Mouse (Mus musculus): ENCODE measurements around the gene Pcdh15. TPM values are rescaled to one million over a fixed set of nuclear protein-coding genes. Genes with fewer than 3 reads are reported as not detected.

The Pcdh15 gene
- polyA plus RNA-seq, 1 experiment from 2014 or later = 0.11 TPM

- no peaks in the 10 kb centered on the region for H3K27me3 ChIP-seq (ENCODE audit: control insufficient read depth, insufficient read depth, low read length)
- H3K27ac ChIP-seq (ENCODE audit: low read depth, low read length) = no peak overlapping the region
- H3K4me3 ChIP-seq (ENCODE audit: low read depth, low read length) = no peak overlapping the region
- no peak overlapping the region for H3K9ac ChIP-seq (ENCODE audit: low read depth, low read length)
- no peak for ATAC-seq (replicated peaks; ENCODE audit: insufficient number of reproducible peaks, low FRiP score, low TSS enrichment)
- WGBS (ENCODE audit: insufficient replicate concordance) = 60% methylated on average over 3 of the region's 3 CpGs
- H3K4me1 ChIP-seq (ENCODE audit: control insufficient read depth, insufficient read depth, low read length) = no peaks in the 10 kb centered on the region
- H3K9me3 ChIP-seq (replicated peaks; ENCODE audit: control insufficient read depth, low read length) = no peaks in the 10 kb centered on the region
- no peak overlapping the region for H3K4me2 ChIP-seq
- H3K36me3 ChIP-seq (ENCODE audit: control insufficient read depth, insufficient read depth, low read length) = no peaks in the 10 kb centered on the region
Measured at GRCm38 (mm10) chr10:73921579-73921978, 822.4 kb downstream of the Pcdh15 start.

DNA sequence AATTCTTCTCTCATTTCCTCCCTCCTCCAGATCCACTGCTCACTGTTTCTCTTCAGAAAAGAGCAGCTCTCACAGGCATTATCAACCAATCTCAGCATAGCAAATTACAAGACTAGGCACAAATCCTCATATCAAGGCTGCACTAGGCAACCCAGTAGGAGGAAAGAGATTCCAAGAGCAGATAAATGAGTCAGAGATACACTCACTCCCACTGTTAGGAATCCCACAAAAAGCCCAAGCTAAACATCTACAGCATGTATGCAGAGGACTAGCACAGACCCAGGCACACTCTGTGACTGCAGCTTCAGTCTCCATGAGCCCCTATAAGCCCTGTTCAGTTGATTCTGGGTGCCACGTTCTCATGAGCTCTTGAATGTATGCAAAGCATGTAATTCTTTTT lies 829.5 kb downstream of the Pcdh15 start:
- H3K4me2 ChIP-seq = no peak overlapping the region
- 69% methylated on average over 1 of the region's 1 CpGs for WGBS (ENCODE audit: insufficient replicate concordance)
- H3K27ac ChIP-seq (ENCODE audit: low read depth, low read length) = no peak overlapping the region
- no peaks in the 10 kb centered on the region for H3K36me3 ChIP-seq (ENCODE audit: control insufficient read depth, insufficient read depth, low read length)
- ATAC-seq (replicated peaks; ENCODE audit: insufficient number of reproducible peaks, low FRiP score, low TSS enrichment) = no peak
- no peaks in the 10 kb centered on the region for H3K27me3 ChIP-seq (ENCODE audit: control insufficient read depth, insufficient read depth, low read length)
- no peak overlapping the region for H3K4me3 ChIP-seq (ENCODE audit: low read depth, low read length)
- H3K9ac ChIP-seq (ENCODE audit: low read depth, low read length) = no peak overlapping the region
- no peaks in the 10 kb centered on the region for H3K9me3 ChIP-seq (replicated peaks; ENCODE audit: control insufficient read depth, low read length)
- H3K4me1 ChIP-seq (ENCODE audit: control insufficient read depth, insufficient read depth, low read length) = no peaks in the 10 kb centered on the region

DNA sequence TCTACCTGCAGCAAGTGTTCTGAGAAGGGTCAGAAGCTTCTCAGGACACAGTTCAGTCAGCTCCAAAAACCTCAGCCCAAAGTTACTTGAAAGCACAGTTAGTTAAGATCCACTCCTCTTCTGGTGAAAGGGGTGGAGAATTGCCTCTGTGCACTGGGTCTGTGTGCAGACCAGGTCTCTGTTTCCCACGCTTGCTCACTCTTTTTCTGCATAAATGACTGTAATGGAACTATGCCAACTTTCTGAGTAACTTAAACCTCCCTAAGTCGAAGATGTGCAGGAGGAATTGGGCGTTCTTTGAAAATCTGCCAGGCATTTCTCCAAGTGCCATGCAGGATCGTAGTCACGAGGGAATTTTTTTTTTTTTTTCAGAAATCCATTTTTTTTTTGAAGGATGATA lies 830.6 kb downstream of the Pcdh15 start:
- no peak for ATAC-seq (replicated peaks; ENCODE audit: insufficient number of reproducible peaks, low FRiP score, low TSS enrichment)
- H3K36me3 ChIP-seq (ENCODE audit: control insufficient read depth, insufficient read depth, low read length) = no peaks in the 10 kb centered on the region
- H3K27me3 ChIP-seq (ENCODE audit: control insufficient read depth, insufficient read depth, low read length) = no peaks in the 10 kb centered on the region
- H3K4me3 ChIP-seq (ENCODE audit: low read depth, low read length) = no peak overlapping the region
- no peaks in the 10 kb centered on the region for H3K4me1 ChIP-seq (ENCODE audit: control insufficient read depth, insufficient read depth, low read length)
- 59% methylated on average over 5 of the region's 5 CpGs for WGBS (ENCODE audit: insufficient replicate concordance)
- no peak overlapping the region for H3K4me2 ChIP-seq
- H3K9ac ChIP-seq (ENCODE audit: low read depth, low read length) = no peak overlapping the region
- no peaks in the 10 kb centered on the region for H3K9me3 ChIP-seq (replicated peaks; ENCODE audit: control insufficient read depth, low read length)
- no peak overlapping the region for H3K27ac ChIP-seq (ENCODE audit: low read depth, low read length)

- Histone ChIP-seq H3K4me1 (ENCODE audit: control insufficient read depth, insufficient read depth, low read length) (no peaks in the 10 kb centered on the region), H3K9me3 (replicated peaks; ENCODE audit: control insufficient read depth, low read length) (no peaks in the 10 kb centered on the region), H3K27ac (ENCODE audit: low read depth, low read length) (no peak overlapping the region), H3K36me3 (ENCODE audit: control insufficient read depth, insufficient read depth, low read length) (no peaks in the 10 kb centered on the region), H3K27me3 (ENCODE audit: control insufficient read depth, insufficient read depth, low read length) (no peaks in the 10 kb centered on the region), H3K9ac (ENCODE audit: low read depth, low read length) (no peak overlapping the region), H3K4me3 (ENCODE audit: low read depth, low read length) (no peak overlapping the region), H3K4me2 (no peak overlapping the region)
- ATAC-seq (replicated peaks; ENCODE audit: insufficient number of reproducible peaks, low FRiP score, low TSS enrichment) = no peak
Measured at GRCm38 (mm10) chr10:73931185-73931584, 832.0 kb downstream of the Pcdh15 start.

GRCm38 (mm10) chr10:73931996-73932679 lies 833.0 kb downstream of the Pcdh15 start:
- Histone ChIP-seq H3K4me1 (ENCODE audit: control insufficient read depth, insufficient read depth, low read length) (no peaks in the 10 kb centered on the region), H3K9ac (ENCODE audit: low read depth, low read length) (no peak overlapping the region), H3K9me3 (replicated peaks; ENCODE audit: control insufficient read depth, low read length) (no peaks in the 10 kb centered on the region), H3K27ac (ENCODE audit: low read depth, low read length) (no peak overlapping the region), H3K36me3 (ENCODE audit: control insufficient read depth, insufficient read depth, low read length) (no peaks in the 10 kb centered on the region), H3K27me3 (ENCODE audit: control insufficient read depth, insufficient read depth, low read length) (no peaks in the 10 kb centered on the region), H3K4me2 (no peak overlapping the region), H3K4me3 (ENCODE audit: low read depth, low read length) (no peak overlapping the region)
- ATAC-seq (replicated peaks; ENCODE audit: insufficient number of reproducible peaks, low FRiP score, low TSS enrichment) = no peak
- 88% methylated on average over 4 of the region's 4 CpGs for WGBS (ENCODE audit: insufficient replicate concordance)

DNA sequence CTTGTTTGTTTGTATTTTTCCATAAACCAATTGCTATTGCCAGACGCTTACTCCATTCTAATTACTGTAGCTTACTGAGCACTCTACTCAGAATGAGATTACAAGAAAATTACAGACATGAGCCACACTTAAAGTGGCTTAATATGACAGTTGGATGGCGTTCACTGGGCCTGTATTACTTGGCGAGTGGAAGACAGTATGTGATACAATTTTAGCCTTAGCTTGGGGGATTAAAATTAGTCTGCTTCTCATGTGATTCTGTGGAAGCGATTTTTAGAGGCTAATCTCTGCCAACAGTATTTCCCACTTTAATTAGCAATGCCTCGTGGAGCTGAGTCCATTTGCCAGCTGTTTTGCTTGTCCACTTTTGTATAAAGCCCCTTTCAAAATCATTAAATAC lies 837.0 kb downstream of the Pcdh15 start:
- no peaks in the 10 kb centered on the region for H3K4me1 ChIP-seq (ENCODE audit: control insufficient read depth, insufficient read depth, low read length)
- ATAC-seq (replicated peaks; ENCODE audit: insufficient number of reproducible peaks, low FRiP score, low TSS enrichment) = no peak
- no peaks in the 10 kb centered on the region for H3K27me3 ChIP-seq (ENCODE audit: control insufficient read depth, insufficient read depth, low read length)
- H3K4me3 ChIP-seq (ENCODE audit: low read depth, low read length) = no peak overlapping the region
- H3K4me2 ChIP-seq = no peak overlapping the region
- WGBS (ENCODE audit: insufficient replicate concordance) = 75% methylated on average over 5 of the region's 5 CpGs
- H3K27ac ChIP-seq (ENCODE audit: low read depth, low read length) = no peak overlapping the region
- no peak overlapping the region for H3K9ac ChIP-seq (ENCODE audit: low read depth, low read length)
- H3K36me3 ChIP-seq (ENCODE audit: control insufficient read depth, insufficient read depth, low read length) = no peaks in the 10 kb centered on the region
- no peaks in the 10 kb centered on the region for H3K9me3 ChIP-seq (replicated peaks; ENCODE audit: control insufficient read depth, low read length)

GRCm38 (mm10) chr10:73938989-73939388 lies 839.8 kb downstream of the Pcdh15 start:
- H3K4me3 ChIP-seq (ENCODE audit: low read depth, low read length) = no peak overlapping the region
- ATAC-seq (replicated peaks; ENCODE audit: insufficient number of reproducible peaks, low FRiP score, low TSS enrichment) = no peak
- 85% methylated on average over 3 of the region's 3 CpGs for WGBS (ENCODE audit: insufficient replicate concordance)

DNA sequence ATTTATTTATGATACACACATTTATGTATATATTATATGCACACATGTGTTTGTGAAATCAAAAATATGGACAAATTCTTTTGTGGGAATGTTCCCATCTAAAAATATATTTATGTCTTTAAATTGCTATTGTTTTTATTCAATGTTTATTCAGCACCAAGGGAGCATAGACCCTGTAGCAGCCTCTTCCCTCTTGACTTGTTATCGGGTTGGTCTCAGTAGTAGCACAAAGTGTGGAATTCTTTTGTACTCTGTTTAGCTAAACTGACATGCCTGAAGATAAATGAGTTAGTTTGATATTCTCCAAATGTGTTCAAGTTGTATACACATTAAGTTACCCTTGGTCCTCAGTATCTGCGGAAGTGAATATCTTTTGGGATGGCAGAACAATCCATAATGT lies 848.7 kb downstream of the Pcdh15 start:
- no peak overlapping the region for H3K9ac ChIP-seq (ENCODE audit: low read depth, low read length)
- no peaks in the 10 kb centered on the region for H3K4me1 ChIP-seq (ENCODE audit: control insufficient read depth, insufficient read depth, low read length)
- H3K27ac ChIP-seq (ENCODE audit: low read depth, low read length) = no peak overlapping the region
- no peaks in the 10 kb centered on the region for H3K9me3 ChIP-seq (replicated peaks; ENCODE audit: control insufficient read depth, low read length)
- no peak overlapping the region for H3K4me3 ChIP-seq (ENCODE audit: low read depth, low read length)
- H3K27me3 ChIP-seq (ENCODE audit: control insufficient read depth, insufficient read depth, low read length) = no peaks in the 10 kb centered on the region
- no peak overlapping the region for H3K4me2 ChIP-seq
- 59% methylated on average over 2 of the region's 2 CpGs for WGBS (ENCODE audit: insufficient replicate concordance)
- no peaks in the 10 kb centered on the region for H3K36me3 ChIP-seq (ENCODE audit: control insufficient read depth, insufficient read depth, low read length)
- no peak for ATAC-seq (replicated peaks; ENCODE audit: insufficient number of reproducible peaks, low FRiP score, low TSS enrichment)

More at GRCm38 (mm10) chr10:73938989-73939388, 839.8 kb downstream of the Pcdh15 start:
- no peaks in the 10 kb centered on the region for H3K4me1 ChIP-seq (ENCODE audit: control insufficient read depth, insufficient read depth, low read length)
- no peaks in the 10 kb centered on the region for H3K9me3 ChIP-seq (replicated peaks; ENCODE audit: control insufficient read depth, low read length)
- H3K9ac ChIP-seq (ENCODE audit: low read depth, low read length) = no peak overlapping the region
- no peak overlapping the region for H3K27ac ChIP-seq (ENCODE audit: low read depth, low read length)
- no peak overlapping the region for H3K4me2 ChIP-seq
- H3K36me3 ChIP-seq (ENCODE audit: control insufficient read depth, insufficient read depth, low read length) = no peaks in the 10 kb centered on the region
- H3K27me3 ChIP-seq (ENCODE audit: control insufficient read depth, insufficient read depth, low read length) = no peaks in the 10 kb centered on the region

- Histone ChIP-seq H3K27me3 (ENCODE audit: control insufficient read depth, insufficient read depth, low read length) (no peaks in the 10 kb centered on the region), H3K27ac (ENCODE audit: low read depth, low read length) (no peak overlapping the region), H3K4me3 (ENCODE audit: low read depth, low read length) (no peak overlapping the region), H3K36me3 (ENCODE audit: control insufficient read depth, insufficient read depth, low read length) (no peaks in the 10 kb centered on the region), H3K9ac (ENCODE audit: low read depth, low read length) (no peak overlapping the region), H3K4me1 (ENCODE audit: control insufficient read depth, insufficient read depth, low read length) (no peaks in the 10 kb centered on the region), H3K9me3 (replicated peaks; ENCODE audit: control insufficient read depth, low read length) (no peaks in the 10 kb centered on the region), H3K4me2 (no peak overlapping the region)
- no peak for ATAC-seq (replicated peaks; ENCODE audit: insufficient number of reproducible peaks, low FRiP score, low TSS enrichment)
- WGBS (ENCODE audit: insufficient replicate concordance) = 80% methylated on average over 4 of the region's 4 CpGs
Measured at GRCm38 (mm10) chr10:73953362-73953761, 854.2 kb downstream of the Pcdh15 start.
